Mouse (Mus musculus) stomach, postnatal 0 days (tissue): ENCODE data around the gene Celf5.

ENCODE experiments used
- CTCF ChIP-seq: IDR thresholded peaks from 2 replicates; pipeline ENCODE4 v1.5.1; 2016; ENCODE audit warnings: antibody characterized with exemption, low read depth, mild to moderate bottlenecking, moderate library complexity
- EP300 ChIP-seq: optimal IDR thresholded peaks from 2 replicates; pipeline ENCODE3; 2016; ENCODE audit warnings: antibody characterized with exemption

DNA sequence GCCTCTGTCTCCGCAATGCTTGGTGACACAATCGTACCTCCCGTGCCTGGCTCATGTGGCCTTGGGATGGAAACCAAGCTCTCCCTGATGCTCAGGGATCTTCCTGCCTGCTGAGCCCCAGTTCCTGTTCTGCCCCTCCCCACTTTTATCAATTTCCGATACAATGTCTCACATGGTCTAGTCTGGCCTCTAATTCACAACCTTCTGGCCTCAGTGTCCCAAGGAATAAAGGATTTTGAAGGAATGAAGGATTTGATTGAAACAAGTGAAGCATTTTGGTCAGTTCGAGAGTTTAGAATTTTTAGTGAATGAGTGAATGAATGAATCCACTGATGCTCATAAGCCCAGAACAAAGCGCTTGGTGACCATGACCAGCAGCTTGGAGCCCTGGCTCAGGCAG, 40.6 kb upstream of the Celf5 start:
- TF ChIP-seq CTCF (no peak), EP300 (no peak)
